Mouse (Mus musculus) G1E (cell line): Measurements from ENCODE around the gene Gnat1. TPM values are rescaled to one million over a fixed set of nuclear protein-coding genes. Genes with fewer than 3 reads are reported as not detected.
A peak's percentile ranks its signal among the peaks of the same experiment; 100 is the strongest.

Source experiments
- ATAC-seq: 2 replicates; pipeline ENCODE4 v1.8.0; 2016; ENCODE audit warnings: mild to moderate bottlenecking; ENCODE audit not compliant: insufficient number of reproducible peaks, poor library complexity, low FRiP score, severe bottlenecking; ENCODE audit errors: extremely low read depth
- DNase-seq: peaks from one replicate; pipeline ENCODE4 v3.0.0; 2012; ENCODE audit warnings: low spot score
- H3K27me3 ChIP-seq: 2 replicates; pipeline ENCODE4 v1.6.1; 2012; ENCODE audit warnings: mild to moderate bottlenecking, low read length, inconsistent platforms; ENCODE audit not compliant: insufficient read depth
- H3K36me3 ChIP-seq: replicated peaks from 2 replicates; pipeline ENCODE3; 2012; ENCODE audit warnings: mild to moderate bottlenecking, inconsistent platforms
- H3K4me1 ChIP-seq: 2 replicates; pipeline ENCODE4 v1.6.1; 2012; ENCODE audit warnings: low read depth, low read length, inconsistent platforms, mixed read lengths; ENCODE audit not compliant: insufficient read depth
- H3K4me3 ChIP-seq: 2 replicates; pipeline ENCODE4 v1.5.1; 2012; ENCODE audit warnings: low read depth, mild to moderate bottlenecking, inconsistent platforms, low read length, moderate library complexity, mixed read lengths
- H3K9me3 ChIP-seq: replicated peaks from 2 replicates; pipeline ENCODE4 v1.6.1; 2012; ENCODE audit warnings: inconsistent platforms
- CTCF ChIP-seq: IDR thresholded peaks from 2 replicates; pipeline ENCODE4 v1.5.1; 2012; ENCODE audit warnings: low read depth, low read length, inconsistent platforms, mixed read lengths
- GATA1 ChIP-seq: IDR thresholded peaks from 2 replicates; pipeline ENCODE4 v1.6.1; 2012; ENCODE audit warnings: borderline replicate concordance, low read length, inconsistent platforms, mixed read lengths
- GATA2 ChIP-seq: IDR thresholded peaks from 2 replicates; pipeline ENCODE4 v1.6.1; 2012; ENCODE audit warnings: low read depth, low read length, inconsistent platforms, borderline replicate concordance
- POLR2AphosphoS5 ChIP-seq: IDR thresholded peaks from 2 replicates; pipeline ENCODE4 v1.6.1; 2012; ENCODE audit warnings: low read depth, low read length, inconsistent platforms; ENCODE audit not compliant: insufficient replicate concordance
- TAL1 ChIP-seq: conservative IDR thresholded peaks from 2 replicates; pipeline ENCODE4 v1.6.1; 2012; ENCODE audit warnings: low read depth, low read length, inconsistent platforms, mixed read lengths
- polyA plus RNA-seq: library from polyadenylated mRNA; stranded (reverse); fragments of >175 nt; gene quantifications from 2 replicates; pipeline ENCODE4 v1.2.3, GENCODE M21; 2012
- total RNA-seq, 2 experiments: library from RNA; stranded (forward) in 1 of 2; stranded (reverse) in 1 of 2; fragments of 200-1000 nt in 1 of 2; fragments of >200 nt in 1 of 2; fragmentation: Nextera tagmentation in 1 of 2; gene quantifications; 2 replicates each; pipeline ENCODE4 v1.2.3; 2014 to 2017

The Gnat1 gene
- total and polyA plus RNA-seq, 3 experiments, result 0.05 TPM; not detected in 2

DNA sequence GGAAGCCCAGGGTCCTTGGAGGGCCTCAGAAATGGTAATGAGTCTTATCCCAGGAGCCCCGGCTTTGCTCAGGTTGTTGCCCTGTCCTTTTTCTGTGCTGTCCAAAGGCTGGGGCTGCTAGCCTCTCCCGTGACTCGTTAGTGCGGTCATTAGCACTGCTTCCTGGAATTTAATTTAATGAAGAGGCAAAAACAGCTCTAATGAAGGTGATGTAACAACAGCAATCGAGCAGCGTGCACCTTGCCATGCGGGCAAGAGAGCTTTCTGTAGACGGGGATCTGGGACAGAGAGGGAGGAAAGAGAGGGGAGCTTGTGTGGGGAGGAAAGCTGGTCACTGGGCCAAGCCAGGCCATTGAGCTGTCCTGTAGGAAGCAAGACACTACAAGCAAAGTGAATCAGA is 37.8 kb downstream of the Gnat1 start:
- Histone ChIP-seq H3K27me3 (peaks cover 9% of the 10 kb centered on the region; the same call in 1 of the 2 replicates), H3K4me1 (peaks cover 49% of the 10 kb centered on the region), H3K36me3 (no peaks in the 10 kb centered on the region), H3K9me3 (no peaks in the 10 kb centered on the region), H3K4me3 (no peak overlapping the region)
- no peak for DNase-seq
- no peak for ATAC-seq
- TF ChIP-seq POLR2AphosphoS5 (no peak), CTCF (no peak), GATA1 (no peak), TAL1 (no peak), GATA2 (no peak)

- no peaks in the 10 kb centered on the region for H3K36me3 ChIP-seq
- peak; percentile 41 for DNase-seq
- peaks cover 55% of the 10 kb centered on the region for H3K4me1 ChIP-seq
- H3K9me3 ChIP-seq, result no peaks in the 10 kb centered on the region
- peaks cover 9% of the 10 kb centered on the region; the same call in 1 of the 2 replicates for H3K27me3 ChIP-seq
- H3K4me3 ChIP-seq, result peak overlapping the region; percentile 18; the same call in 1 of the 2 replicates
- TF ChIP-seq CTCF (no peak), GATA1 (no peak), TAL1 (no peak), GATA2 (no peak), POLR2AphosphoS5 (no peak)
- no peak for ATAC-seq
Observed at GRCm38 (mm10) chr9:107640257-107640772, 39.2 kb downstream of the Gnat1 start.

DNA sequence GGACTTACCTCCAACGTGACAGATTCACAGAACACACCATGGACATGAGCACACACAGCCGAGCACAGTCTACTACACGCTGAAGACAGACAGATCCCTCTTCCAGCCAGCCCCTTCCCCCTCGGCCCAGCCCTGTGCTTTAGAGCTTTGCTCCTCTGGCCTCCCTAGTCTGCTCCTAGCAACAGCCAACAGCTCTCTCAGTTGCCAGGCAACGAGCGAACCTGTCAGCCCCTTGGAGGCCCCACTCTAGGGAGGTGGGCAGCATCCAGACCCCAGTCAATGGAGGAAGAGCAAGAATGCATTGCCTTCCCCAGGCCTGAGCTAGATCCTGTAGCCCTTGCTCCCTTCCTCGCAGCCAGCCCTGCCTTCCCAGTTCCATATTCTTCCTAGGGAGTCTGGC is 42.4 kb downstream of the Gnat1 start:
- TF ChIP-seq GATA1, result no peak
- no peak for TF ChIP-seq GATA2
- TF ChIP-seq POLR2AphosphoS5, result no peak
- no peak for TF ChIP-seq TAL1
- TF ChIP-seq CTCF, result no peak
- H3K4me1 ChIP-seq, result peaks cover 58% of the 10 kb centered on the region
- peaks cover 13% of the 10 kb centered on the region for H3K36me3 ChIP-seq
- peaks cover 4% of the 10 kb centered on the region; the same call in 1 of the 2 replicates for H3K27me3 ChIP-seq
- H3K4me3 ChIP-seq, result no peak overlapping the region
- ATAC-seq (no peak), DNase-seq (no peak)
- no peaks in the 10 kb centered on the region for H3K9me3 ChIP-seq

DNA sequence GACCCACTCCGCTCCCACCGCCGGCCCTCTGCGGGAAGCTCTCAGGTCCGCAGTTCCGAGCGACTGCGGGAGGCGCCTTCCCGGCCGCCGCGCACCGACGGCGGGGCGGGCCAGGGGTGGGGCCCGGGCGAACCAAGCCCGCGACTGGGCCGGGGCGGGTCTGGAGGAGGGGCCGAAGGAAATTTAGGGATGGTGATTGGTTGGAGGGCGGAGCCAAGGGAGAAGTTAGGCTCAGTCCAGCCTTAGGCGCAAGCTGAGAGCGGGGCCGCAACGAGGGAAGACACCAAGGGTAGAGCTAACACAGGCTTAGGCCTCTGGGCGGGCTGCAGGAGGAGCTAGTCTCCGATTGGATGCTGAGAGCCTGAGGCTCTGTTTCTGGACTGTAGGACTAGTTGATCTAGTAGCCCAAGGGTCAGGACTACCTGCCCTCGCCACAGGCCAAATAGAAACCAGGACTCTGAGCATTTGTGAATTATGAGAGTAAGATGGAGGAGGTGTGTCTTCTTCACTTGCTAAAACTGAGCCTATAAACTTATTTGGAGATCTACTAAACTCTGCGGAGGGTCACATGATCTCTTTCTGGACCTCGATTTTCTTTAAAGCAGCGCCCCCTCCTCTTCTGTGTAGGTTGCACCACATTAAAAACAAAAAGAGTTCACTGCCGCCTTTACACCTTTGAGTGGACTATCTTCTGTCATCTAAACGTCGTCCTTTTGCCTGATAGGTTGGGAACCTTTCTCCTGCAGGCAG is 44.1 kb downstream of the Gnat1 start, which contains the start of gene Gnai2:
Gnai2 (minus strand) TSS at position 89 of the 750 bp plus-strand sequence.
- no peaks in the 10 kb centered on the region for H3K9me3 ChIP-seq
- H3K4me1 ChIP-seq, result peaks cover 66% of the 10 kb centered on the region
- no peak for TF ChIP-seq GATA1
- no peak for TF ChIP-seq GATA2
- TF ChIP-seq POLR2AphosphoS5, result no peak
- no peak for TF ChIP-seq CTCF
- H3K27me3 ChIP-seq, result peaks cover 4% of the 10 kb centered on the region; the same call in 1 of the 2 replicates
- DNase-seq, result peak; percentile 89
- peak within 1 kb of the TSS; percentile 85 for H3K4me3 ChIP-seq
- peaks cover 29% of the 10 kb centered on the region for H3K36me3 ChIP-seq
- peak; percentile 90 for ATAC-seq

GRCm38 (mm10) chr9:107634406-107635278 is 44.9 kb downstream of the Gnat1 start:
- Histone ChIP-seq H3K9me3 (no peaks in the 10 kb centered on the region), H3K27me3 (no peaks in the 10 kb centered on the region), H3K36me3 (peaks cover 38% of the 10 kb centered on the region), H3K4me3 (peak overlapping the region; percentile 85), H3K4me1 (peaks cover 67% of the 10 kb centered on the region)
- TF ChIP-seq CTCF (no peak), TAL1 (no peak), POLR2AphosphoS5 (no peak), GATA1 (no peak)
- DNase-seq (peak; percentile 26), ATAC-seq (no peak)
